Mouse (Mus musculus) thymus, adult 2 months (tissue): ENCODE measurements around the gene Cd80.

ENCODE experiments used
- CTCF ChIP-seq: fragments of 200-500 bp; IDR thresholded peaks from 2 replicates; pipeline ENCODE4 v1.5.1; 2012; ENCODE audit warnings: mild to moderate bottlenecking, control low read depth, low read length, moderate library complexity, borderline replicate concordance; ENCODE audit not compliant: control insufficient read depth, poor library complexity, insufficient read depth; ENCODE audit errors: extremely low read depth
- POLR2A ChIP-seq: fragments of 200-500 bp; IDR thresholded peaks from 2 replicates; pipeline ENCODE4 v1.6.1; 2012; ENCODE audit warnings: mild to moderate bottlenecking, low read length, control low read depth, moderate library complexity; ENCODE audit not compliant: control insufficient read depth, poor library complexity, insufficient read depth; ENCODE audit errors: extremely low read depth

- no peak for TF ChIP-seq CTCF
- TF ChIP-seq POLR2A = no peak
Observed at GRCm38 (mm10) chr16:38469437-38469836, 14.1 kb downstream of the Cd80 start.
